Mouse (Mus musculus) kidney, adult 2 months (tissue): ENCODE data around the gene Stip1.

ENCODE experiments used
- CTCF ChIP-seq: fragments of 200-500 bp; conservative IDR thresholded peaks from 2 replicates; pipeline ENCODE4 v1.5.1; 2011; ENCODE audit warnings: low read depth, mild to moderate bottlenecking, control low read depth, low read length, moderate library complexity, mixed read lengths; ENCODE audit not compliant: insufficient read depth, insufficient read length
- POLR2A ChIP-seq: fragments of 200-500 bp; IDR thresholded peaks from one replicate; pipeline ENCODE4 v1.6.1; 2011; ENCODE audit warnings: low read depth, low read length, control low read depth

GRCm38 (mm10) chr19:7034006-7034405 lies 5.8 kb downstream of the Stip1 start:
- no peak for TF ChIP-seq CTCF
- no peak for TF ChIP-seq POLR2A
